Mouse (Mus musculus): Measurements from ENCODE around the gene Cd274.

Gene Cd274

GRCm38 (mm10) chr19:29417894-29418293, 50.6 kb downstream of the Cd274 start:
- peak; percentile 59 for DNase-seq (ENCODE audit: low read depth, low spot score)

GRCm38 (mm10) chr19:29418661-29419115, 51.4 kb downstream of the Cd274 start:
- DNase-seq (ENCODE audit: low read depth, low spot score): peak; percentile 64
- H3K36me3 ChIP-seq (ENCODE audit: control insufficient read depth, insufficient read depth, low read length, poor library complexity, severe bottlenecking): no peaks in the 10 kb centered on the region
- no peaks in the 10 kb centered on the region for H3K27me3 ChIP-seq (ENCODE audit: control insufficient read depth, insufficient read depth, low read length, poor library complexity, severe bottlenecking)

More at GRCm38 (mm10) chr19:29417894-29418293, 50.6 kb downstream of the Cd274 start:
- no peaks in the 10 kb centered on the region for H3K36me3 ChIP-seq (ENCODE audit: control insufficient read depth, insufficient read depth, low read length, poor library complexity, severe bottlenecking)
- H3K27me3 ChIP-seq (ENCODE audit: control insufficient read depth, insufficient read depth, low read length, poor library complexity, severe bottlenecking): no peaks in the 10 kb centered on the region

GRCm38 (mm10) chr19:29419506-29419905, 52.3 kb downstream of the Cd274 start:
- Histone ChIP-seq H3K36me3 (ENCODE audit: control insufficient read depth, insufficient read depth, low read length, poor library complexity, severe bottlenecking) (no peaks in the 10 kb centered on the region), H3K27me3 (ENCODE audit: control insufficient read depth, insufficient read depth, low read length, poor library complexity, severe bottlenecking) (no peaks in the 10 kb centered on the region)
- peak; percentile 21 for DNase-seq (ENCODE audit: low read depth, low spot score)

- Histone ChIP-seq H3K27me3 (ENCODE audit: control insufficient read depth, insufficient read depth, low read length, poor library complexity, severe bottlenecking) (no peaks in the 10 kb centered on the region), H3K36me3 (ENCODE audit: control insufficient read depth, insufficient read depth, low read length, poor library complexity, severe bottlenecking) (no peaks in the 10 kb centered on the region)
- DNase-seq (ENCODE audit: low read depth, low spot score): no peak
Observed at GRCm38 (mm10) chr19:29419946-29420345, 52.7 kb downstream of the Cd274 start.

- no peaks in the 10 kb centered on the region for H3K36me3 ChIP-seq (ENCODE audit: control insufficient read depth, insufficient read depth, low read length, poor library complexity, severe bottlenecking)
- no peak for DNase-seq (ENCODE audit: low read depth, low spot score)
- no peaks in the 10 kb centered on the region for H3K27me3 ChIP-seq (ENCODE audit: control insufficient read depth, insufficient read depth, low read length, poor library complexity, severe bottlenecking)
Observed at GRCm38 (mm10) chr19:29420397-29420796, 53.1 kb downstream of the Cd274 start.

GRCm38 (mm10) chr19:29422013-29422645, 54.9 kb downstream of the Cd274 start:
- DNase-seq (ENCODE audit: low read depth, low spot score): no peak
- Histone ChIP-seq H3K27me3 (ENCODE audit: control insufficient read depth, insufficient read depth, low read length, poor library complexity, severe bottlenecking) (no peaks in the 10 kb centered on the region), H3K36me3 (ENCODE audit: control insufficient read depth, insufficient read depth, low read length, poor library complexity, severe bottlenecking) (no peaks in the 10 kb centered on the region)

- Histone ChIP-seq H3K27me3 (ENCODE audit: control insufficient read depth, insufficient read depth, low read length, poor library complexity, severe bottlenecking) (no peaks in the 10 kb centered on the region), H3K36me3 (ENCODE audit: control insufficient read depth, insufficient read depth, low read length, poor library complexity, severe bottlenecking) (no peaks in the 10 kb centered on the region)
- peak; percentile 17 for DNase-seq (ENCODE audit: low read depth, low spot score)
Observed at GRCm38 (mm10) chr19:29422796-29423195, 55.5 kb downstream of the Cd274 start.

- Histone ChIP-seq H3K36me3 (ENCODE audit: control insufficient read depth, insufficient read depth, low read length, poor library complexity, severe bottlenecking) (no peaks in the 10 kb centered on the region), H3K27me3 (ENCODE audit: control insufficient read depth, insufficient read depth, low read length, poor library complexity, severe bottlenecking) (no peaks in the 10 kb centered on the region)
- peak; percentile 66 for DNase-seq (ENCODE audit: low read depth, low spot score)
Observed at GRCm38 (mm10) chr19:29430516-29430915, 63.3 kb downstream of the Cd274 start.

GRCm38 (mm10) chr19:29430953-29431352, 63.7 kb downstream of the Cd274 start:
- Histone ChIP-seq H3K27me3 (ENCODE audit: control insufficient read depth, insufficient read depth, low read length, poor library complexity, severe bottlenecking) (no peaks in the 10 kb centered on the region), H3K36me3 (ENCODE audit: control insufficient read depth, insufficient read depth, low read length, poor library complexity, severe bottlenecking) (no peaks in the 10 kb centered on the region)
- peak; percentile 86 for DNase-seq (ENCODE audit: low read depth, low spot score)

- H3K36me3 ChIP-seq (ENCODE audit: control insufficient read depth, insufficient read depth, low read length, poor library complexity, severe bottlenecking): no peaks in the 10 kb centered on the region
- H3K27me3 ChIP-seq (ENCODE audit: control insufficient read depth, insufficient read depth, low read length, poor library complexity, severe bottlenecking): no peaks in the 10 kb centered on the region
- DNase-seq (ENCODE audit: low read depth, low spot score): peak; percentile 37
Observed at GRCm38 (mm10) chr19:29436793-29437479, 69.7 kb downstream of the Cd274 start.

Data from splenic B cell, adult 2 months (primary cell).